Mouse (Mus musculus) ovary, postnatal 36 days (tissue): Measurements from ENCODE around the gene D130043K22Rik.

ENCODE experiments used
- DNase-seq: peaks from one replicate; pipeline ENCODE4 v3.0.0; 2022; ENCODE audit warnings: low spot score, mixed read lengths

Gene D130043K22Rik

DNA sequence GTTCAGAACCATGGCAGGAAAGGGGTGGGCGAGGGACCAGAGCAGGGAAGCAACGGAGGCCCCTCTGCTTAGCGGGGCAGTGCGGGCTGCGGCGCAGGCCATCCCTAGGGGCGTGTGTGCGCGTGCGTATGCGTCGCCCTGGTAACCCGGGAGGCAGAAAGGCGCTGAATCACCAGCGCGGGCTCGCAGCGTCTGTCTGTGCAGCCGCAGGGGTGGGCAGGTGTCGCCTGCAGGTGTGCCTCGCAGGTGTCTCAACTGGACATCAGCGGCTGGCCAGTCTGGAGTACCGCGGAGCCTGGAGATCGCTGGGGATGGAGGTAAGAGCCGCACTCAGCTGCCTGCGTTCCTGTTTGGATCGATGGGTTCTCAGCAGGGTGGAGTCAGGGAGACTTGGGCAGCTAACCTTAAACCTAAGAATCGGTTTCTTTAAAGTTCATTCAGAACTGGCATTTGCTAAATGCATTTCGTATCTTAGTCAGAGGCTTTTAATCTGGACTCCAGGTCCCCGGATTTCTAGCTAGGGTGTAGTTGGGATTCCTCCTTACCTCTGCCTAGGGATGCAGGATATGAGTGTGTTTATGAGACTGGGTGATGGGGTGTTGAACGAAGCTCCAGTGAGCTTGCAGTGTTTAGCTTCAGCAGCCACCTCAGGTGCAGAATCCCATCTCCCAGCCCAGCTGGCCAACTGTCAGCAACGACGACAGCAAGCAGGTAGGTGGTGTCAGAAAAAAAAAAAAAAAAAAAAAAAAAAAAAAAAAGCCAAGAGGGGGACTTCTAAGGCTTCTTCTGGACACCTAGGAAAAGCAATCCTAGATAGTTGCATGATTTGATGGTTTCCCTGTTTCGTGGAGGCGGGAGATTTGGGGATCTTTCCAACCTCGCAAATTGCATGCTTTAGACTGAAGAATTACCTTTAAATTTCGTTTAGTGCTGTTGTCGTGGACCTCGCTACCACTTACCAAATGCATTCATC, at the start of gene D130043K22Rik:
TSS of gene D130043K22Rik (plus strand) at position 153 of the 973 bp plus-strand sequence.
- DNase-seq, result peak; percentile 62

DNA sequence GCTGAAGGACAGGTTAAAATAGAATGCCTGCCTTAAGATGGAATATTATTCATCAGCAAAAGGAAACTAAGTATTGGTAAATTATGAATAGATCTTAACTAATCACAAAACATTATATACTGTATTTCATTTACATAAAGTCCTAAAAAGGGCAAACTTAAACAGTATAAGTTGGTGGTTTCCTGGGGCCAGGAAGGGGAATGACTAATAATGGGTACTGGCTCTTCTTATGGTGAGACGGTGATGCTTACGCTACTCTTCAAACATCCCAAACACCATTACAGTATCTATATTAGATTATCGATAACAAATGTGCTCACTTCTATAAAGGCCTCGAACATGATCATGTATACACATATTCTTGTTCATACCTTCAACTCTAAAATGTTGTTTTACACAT, 46.2 kb upstream of the D130043K22Rik start:
- DNase-seq, result no peak

- no peak for DNase-seq
Observed at GRCm38 (mm10) chr13:24799378-24799777, 45.6 kb upstream of the D130043K22Rik start.

DNA sequence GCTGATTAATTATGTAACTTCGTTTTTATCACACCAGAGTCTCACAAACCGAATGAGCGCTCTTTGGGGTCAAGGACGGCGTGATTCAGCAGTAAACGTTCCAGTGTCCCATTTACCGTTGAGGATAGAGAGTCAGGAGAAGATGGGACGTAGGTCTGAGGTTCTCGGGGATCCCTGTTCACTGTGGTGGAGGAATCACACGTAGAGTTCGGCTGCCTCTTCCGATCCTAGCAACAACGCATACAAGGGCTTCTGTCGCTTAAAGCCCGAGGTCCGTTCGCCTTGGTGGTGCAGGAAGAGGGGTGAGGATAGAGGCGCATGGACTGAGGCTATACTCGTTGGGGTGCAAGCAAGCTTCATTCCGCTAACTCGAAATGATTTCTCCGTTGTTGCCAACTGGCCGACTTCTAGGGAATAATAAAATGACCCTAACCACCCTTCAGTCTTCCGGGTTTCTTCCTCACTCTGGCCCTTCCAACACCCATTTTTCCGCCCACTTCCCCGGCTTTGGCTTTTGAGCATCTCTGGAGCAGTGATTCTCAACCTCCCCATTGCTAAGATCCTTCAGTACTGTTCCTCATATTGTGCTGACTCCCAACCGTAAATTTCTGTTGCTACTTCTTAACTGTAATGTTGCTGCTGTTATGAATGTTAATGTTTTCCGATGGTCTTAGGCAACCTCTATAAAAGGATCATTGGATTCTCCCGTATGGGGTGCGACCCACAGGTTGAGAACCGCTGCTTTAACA, 44.8 kb upstream of the D130043K22Rik start:
- peak; percentile 52 for DNase-seq

GRCm38 (mm10) chr13:24800674-24801307, 44.1 kb upstream of the D130043K22Rik start:
- DNase-seq, result peak; percentile 95

DNA sequence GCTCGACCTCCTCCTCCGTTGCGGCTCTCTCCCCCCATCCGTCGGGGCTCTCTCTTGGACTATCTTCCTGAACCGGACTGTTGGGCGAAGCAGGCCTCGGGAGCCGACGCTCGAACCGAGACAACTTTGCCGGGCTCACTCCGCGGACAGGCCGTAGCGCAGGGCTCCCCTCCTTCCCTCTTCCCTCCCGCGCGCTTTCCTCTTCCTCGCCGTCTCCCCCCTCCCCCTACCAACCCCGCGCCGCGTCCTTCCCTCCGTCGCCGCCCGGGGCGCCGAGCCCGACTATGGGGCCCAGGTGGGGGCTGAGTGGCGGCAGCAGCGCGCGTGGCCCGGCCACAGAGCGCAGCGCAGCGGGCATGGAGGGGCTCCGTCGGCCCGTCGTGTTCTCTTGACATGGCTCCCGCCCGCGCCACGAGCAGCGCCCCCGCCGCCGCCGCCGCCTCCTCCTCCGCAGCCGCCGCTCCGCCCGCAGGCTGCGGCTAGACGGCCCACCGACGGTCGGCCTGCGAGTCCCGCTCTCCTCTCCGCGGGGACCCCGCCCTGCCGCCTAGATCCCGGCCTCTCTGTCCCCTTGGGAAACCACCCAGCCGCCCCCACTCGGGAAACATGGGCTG, 43.5 kb upstream of the D130043K22Rik start, which contains the start of gene BC005537:
TSS of gene BC005537 (plus strand) at position 350 of the 614 bp plus-strand sequence.
- peak; percentile 59 for DNase-seq

- DNase-seq, result peak; percentile 23
Observed at GRCm38 (mm10) chr13:24802131-24802691, 42.7 kb upstream of the D130043K22Rik start.

- DNase-seq, result no peak
Observed at GRCm38 (mm10) chr13:24803196-24803595, 41.7 kb upstream of the D130043K22Rik start.

DNA sequence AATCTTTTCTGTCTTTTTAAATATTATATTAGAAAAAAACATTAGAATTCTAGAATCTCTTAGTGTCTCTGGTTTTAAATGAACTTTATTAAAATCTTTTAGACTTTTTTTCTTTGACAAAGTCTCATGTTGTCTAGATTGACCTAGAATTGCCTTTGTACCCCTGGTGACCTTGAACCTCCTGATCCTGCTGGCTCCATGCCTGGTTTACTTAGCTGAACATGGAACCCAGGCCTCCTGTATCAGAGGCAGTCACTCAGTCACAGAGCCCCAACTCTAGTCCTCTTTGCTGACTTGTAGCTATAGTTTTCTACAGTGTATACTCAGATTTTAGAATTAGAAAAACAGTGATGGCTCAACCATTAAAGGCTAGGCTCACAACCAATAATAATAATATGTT, 38.9 kb upstream of the D130043K22Rik start:
- no peak for DNase-seq

DNA sequence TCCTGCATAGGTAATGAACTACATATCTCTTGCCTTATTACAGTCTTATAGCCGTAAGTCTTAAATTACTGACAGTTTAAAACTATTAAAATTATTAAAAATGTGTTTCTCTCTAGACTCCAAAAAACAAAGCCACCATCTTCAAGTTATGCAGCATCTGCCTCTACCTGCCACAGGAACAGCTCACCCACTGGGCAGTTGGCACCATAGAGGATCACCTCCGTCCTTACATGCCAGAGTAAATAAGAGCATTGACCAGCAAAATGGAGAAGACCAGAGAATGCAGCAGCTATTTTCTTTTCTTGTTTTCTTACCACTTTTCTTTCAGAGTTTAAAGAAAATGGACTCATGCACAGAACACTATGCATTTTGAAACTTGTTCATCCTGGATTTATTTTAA, 32.4 kb upstream of the D130043K22Rik start:
- no peak for DNase-seq

DNA sequence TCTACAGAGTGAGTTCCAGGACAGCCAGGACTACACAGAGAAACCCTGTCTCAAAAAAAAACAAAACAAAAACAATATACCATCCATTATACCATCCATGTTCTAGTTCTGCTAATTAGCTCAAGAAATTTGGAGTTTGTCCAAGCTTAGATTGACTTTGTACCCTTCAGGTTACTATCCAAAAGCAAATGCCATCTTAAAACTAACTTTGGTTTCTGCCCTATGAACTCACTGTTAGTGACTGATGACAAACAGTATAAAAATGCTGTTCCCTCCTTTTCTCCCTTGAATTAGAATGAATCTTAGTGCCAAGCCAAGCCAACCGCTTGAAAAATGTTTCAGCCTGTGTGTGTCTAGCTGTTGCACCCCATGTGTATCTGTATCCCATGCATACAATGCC, 30.3 kb upstream of the D130043K22Rik start:
- no peak for DNase-seq

- no peak for DNase-seq
Observed at GRCm38 (mm10) chr13:24816125-24817092, 28.5 kb upstream of the D130043K22Rik start.

GRCm38 (mm10) chr13:24819931-24820330, 25.0 kb upstream of the D130043K22Rik start:
- no peak for DNase-seq

DNA sequence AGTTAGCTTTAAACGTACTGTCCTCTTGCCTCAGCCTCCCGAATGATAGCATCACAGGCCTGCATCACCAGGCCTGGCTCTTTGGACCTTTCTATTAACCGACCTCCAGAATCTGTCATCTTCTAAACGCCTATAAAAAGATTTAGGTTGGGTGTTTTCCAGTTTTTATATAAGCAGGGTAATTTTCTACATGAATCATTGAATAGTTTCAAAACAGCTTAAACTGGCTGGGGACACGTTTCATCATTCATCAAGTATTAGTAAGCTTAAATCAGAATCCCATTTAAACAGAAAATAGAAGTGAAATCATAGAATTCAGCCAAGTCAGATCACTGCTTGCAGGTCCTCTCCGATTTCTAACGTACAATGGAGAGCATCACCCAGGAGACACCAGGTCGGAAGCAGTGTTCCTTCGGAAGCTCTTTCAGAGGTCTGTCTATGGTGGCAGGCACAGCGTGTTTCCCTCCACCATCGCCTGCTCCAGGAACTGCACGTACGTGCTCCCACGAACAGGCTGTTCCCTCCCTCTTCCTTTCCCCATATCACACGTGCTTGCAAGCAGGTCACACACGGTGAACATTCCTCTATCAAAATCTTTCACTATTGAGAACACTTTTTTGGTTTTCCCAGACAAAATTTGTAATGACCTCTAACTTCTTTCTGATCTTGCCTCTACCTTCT, 22.1 kb upstream of the D130043K22Rik start:
- no peak for DNase-seq

- no peak for DNase-seq
Observed at GRCm38 (mm10) chr13:24824647-24825046, 20.3 kb upstream of the D130043K22Rik start.

DNA sequence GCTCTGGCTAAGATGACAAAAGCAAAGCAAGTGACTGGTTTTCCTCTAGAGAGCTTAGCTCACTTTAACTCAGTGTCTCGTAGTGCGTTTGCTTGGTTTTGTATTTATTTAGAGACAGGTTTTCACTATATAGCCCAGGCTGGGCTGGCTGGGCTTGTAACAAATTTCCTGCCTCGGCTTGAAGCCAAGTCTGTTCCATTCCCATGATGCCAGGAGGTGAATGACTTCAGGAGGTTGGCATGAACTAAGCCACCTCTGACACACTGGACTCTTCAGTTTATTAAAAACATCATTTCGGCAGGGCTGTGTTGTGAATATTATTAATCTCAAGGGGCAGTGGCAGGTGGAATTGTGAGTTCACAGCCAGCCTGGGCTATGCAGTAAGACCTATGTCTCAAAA, 19.3 kb upstream of the D130043K22Rik start:
- DNase-seq, result no peak

- no peak for DNase-seq
Observed at GRCm38 (mm10) chr13:24826116-24826515, 18.8 kb upstream of the D130043K22Rik start.

- no peak for DNase-seq
Observed at GRCm38 (mm10) chr13:24830756-24831352, 14.1 kb upstream of the D130043K22Rik start.
